Mouse (Mus musculus): ENCODE results near the gene Cbwd1. TPM values are rescaled to one million over a fixed set of nuclear protein-coding genes. Genes with fewer than 3 reads are reported as not detected.

The Cbwd1 gene
- polyA plus RNA-seq, 1 experiment from 2014 or later, result 24.2 TPM

GRCm38 (mm10) chr19:24990138-24990822 is 28.9 kb upstream of the Cbwd1 start:
- Histone ChIP-seq H3K27ac (no peak overlapping the region), H3K4me3 (replicated peaks) (no peak overlapping the region), H3K27me3 (no peaks in the 10 kb centered on the region), H3K9me3 (no peaks in the 10 kb centered on the region), H3K9ac (no peak overlapping the region), H3K4me2 (no peak overlapping the region), H3K36me3 (replicated peaks) (no peaks in the 10 kb centered on the region), H3K4me1 (no peaks in the 10 kb centered on the region)
- 78% methylated on average over 7 of the region's 7 CpGs for WGBS
- ATAC-seq (ENCODE audit: low FRiP score), result no peak

- Histone ChIP-seq H3K4me3 (replicated peaks) (no peak overlapping the region), H3K27me3 (no peaks in the 10 kb centered on the region), H3K4me1 (no peaks in the 10 kb centered on the region), H3K9me3 (no peaks in the 10 kb centered on the region), H3K36me3 (replicated peaks) (no peaks in the 10 kb centered on the region), H3K4me2 (no peak overlapping the region), H3K27ac (no peak overlapping the region), H3K9ac (no peak overlapping the region)
- WGBS, result 90% methylated on average over 5 of the region's 5 CpGs
- no peak for ATAC-seq (ENCODE audit: low FRiP score)
Measured at GRCm38 (mm10) chr19:24988831-24989230, 27.4 kb upstream of the Cbwd1 start.

- ATAC-seq (ENCODE audit: low FRiP score), result no peak
- Histone ChIP-seq H3K4me2 (no peak overlapping the region), H3K9ac (no peak overlapping the region), H3K4me1 (no peaks in the 10 kb centered on the region), H3K4me3 (replicated peaks) (no peak overlapping the region), H3K36me3 (replicated peaks) (no peaks in the 10 kb centered on the region), H3K9me3 (no peaks in the 10 kb centered on the region), H3K27ac (no peak overlapping the region), H3K27me3 (no peaks in the 10 kb centered on the region)
- 57% methylated on average over 4 of the region's 4 CpGs for WGBS
Measured at GRCm38 (mm10) chr19:24987355-24987754, 25.9 kb upstream of the Cbwd1 start.

GRCm38 (mm10) chr19:24985045-24985444 is 23.6 kb upstream of the Cbwd1 start:
- Histone ChIP-seq H3K27ac (no peak overlapping the region), H3K9me3 (no peaks in the 10 kb centered on the region), H3K36me3 (replicated peaks) (no peaks in the 10 kb centered on the region), H3K4me1 (no peaks in the 10 kb centered on the region), H3K4me3 (replicated peaks) (no peak overlapping the region), H3K27me3 (no peaks in the 10 kb centered on the region), H3K4me2 (no peak overlapping the region), H3K9ac (no peak overlapping the region)
- ATAC-seq (ENCODE audit: low FRiP score), result no peak
- WGBS, result 95% methylated on average over 2 of the region's 2 CpGs

- Histone ChIP-seq H3K36me3 (replicated peaks) (no peaks in the 10 kb centered on the region), H3K27me3 (no peaks in the 10 kb centered on the region), H3K4me2 (no peak overlapping the region), H3K4me1 (no peaks in the 10 kb centered on the region), H3K9ac (no peak overlapping the region), H3K4me3 (replicated peaks) (no peak overlapping the region), H3K27ac (no peak overlapping the region), H3K9me3 (no peaks in the 10 kb centered on the region)
- no peak for ATAC-seq (ENCODE audit: low FRiP score)
- 82% methylated on average over 7 of the region's 7 CpGs for WGBS
Measured at GRCm38 (mm10) chr19:24983857-24984498, 22.6 kb upstream of the Cbwd1 start.

GRCm38 (mm10) chr19:24983050-24983449 is 21.6 kb upstream of the Cbwd1 start:
- H3K9ac ChIP-seq, result no peak overlapping the region
- H3K4me1 ChIP-seq, result no peaks in the 10 kb centered on the region
- no peak for ATAC-seq (ENCODE audit: low FRiP score)
- H3K27me3 ChIP-seq, result no peaks in the 10 kb centered on the region
- H3K9me3 ChIP-seq, result no peaks in the 10 kb centered on the region
- 89% methylated on average over 4 of the region's 4 CpGs for WGBS
- H3K4me3 ChIP-seq (replicated peaks), result no peak overlapping the region
- no peak overlapping the region for H3K27ac ChIP-seq
- H3K36me3 ChIP-seq (replicated peaks), result no peaks in the 10 kb centered on the region
- no peak overlapping the region for H3K4me2 ChIP-seq

GRCm38 (mm10) chr19:24981294-24981693 is 19.9 kb upstream of the Cbwd1 start:
- H3K27me3 ChIP-seq, result no peaks in the 10 kb centered on the region
- H3K9ac ChIP-seq, result no peak overlapping the region
- H3K4me2 ChIP-seq, result no peak overlapping the region
- H3K9me3 ChIP-seq, result no peaks in the 10 kb centered on the region
- ATAC-seq (ENCODE audit: low FRiP score), result peak; percentile 63; the same call in 1 of the 2 replicates
- H3K4me1 ChIP-seq, result no peaks in the 10 kb centered on the region
- H3K36me3 ChIP-seq (replicated peaks), result no peaks in the 10 kb centered on the region
- H3K27ac ChIP-seq, result no peak overlapping the region
- no peak overlapping the region for H3K4me3 ChIP-seq (replicated peaks)
- 71% methylated on average over 8 of the region's 8 CpGs for WGBS

- Histone ChIP-seq H3K4me1 (no peaks in the 10 kb centered on the region), H3K36me3 (replicated peaks) (no peaks in the 10 kb centered on the region), H3K9me3 (no peaks in the 10 kb centered on the region), H3K9ac (no peak overlapping the region), H3K27me3 (no peaks in the 10 kb centered on the region), H3K27ac (no peak overlapping the region), H3K4me2 (no peak overlapping the region), H3K4me3 (replicated peaks) (no peak overlapping the region)
- no peak for ATAC-seq (ENCODE audit: low FRiP score)
- WGBS, result 91% methylated on average over 10 of the region's 10 CpGs
Measured at GRCm38 (mm10) chr19:24978852-24979842, 17.7 kb upstream of the Cbwd1 start.

GRCm38 (mm10) chr19:24977991-24978390 is 16.6 kb upstream of the Cbwd1 start:
- no peak for ATAC-seq (ENCODE audit: low FRiP score)
- 82% methylated on average over 11 of the region's 11 CpGs for WGBS
- Histone ChIP-seq H3K4me1 (no peaks in the 10 kb centered on the region), H3K9me3 (no peaks in the 10 kb centered on the region), H3K27ac (no peak overlapping the region), H3K9ac (no peak overlapping the region), H3K4me2 (no peak overlapping the region), H3K4me3 (replicated peaks) (no peak overlapping the region), H3K27me3 (no peaks in the 10 kb centered on the region), H3K36me3 (replicated peaks) (no peaks in the 10 kb centered on the region)

- 97% methylated on average over 3 of the region's 3 CpGs for WGBS
- no peak for ATAC-seq (ENCODE audit: low FRiP score)
- Histone ChIP-seq H3K4me1 (no peaks in the 10 kb centered on the region), H3K9ac (no peak overlapping the region), H3K9me3 (no peaks in the 10 kb centered on the region), H3K27me3 (no peaks in the 10 kb centered on the region), H3K27ac (no peak overlapping the region), H3K36me3 (replicated peaks) (no peaks in the 10 kb centered on the region), H3K4me2 (no peak overlapping the region), H3K4me3 (replicated peaks) (no peak overlapping the region)
Measured at GRCm38 (mm10) chr19:24972701-24973390, 11.4 kb upstream of the Cbwd1 start.

GRCm38 (mm10) chr19:24971307-24971706 is 9.9 kb upstream of the Cbwd1 start:
- ATAC-seq (ENCODE audit: low FRiP score), result no peak
- H3K4me1 ChIP-seq, result no peaks in the 10 kb centered on the region
- no peaks in the 10 kb centered on the region for H3K27me3 ChIP-seq
- no peak overlapping the region for H3K4me3 ChIP-seq (replicated peaks)
- H3K36me3 ChIP-seq (replicated peaks), result no peaks in the 10 kb centered on the region
- H3K9me3 ChIP-seq, result no peaks in the 10 kb centered on the region
- WGBS, result 88% methylated on average over 7 of the region's 7 CpGs
- no peak overlapping the region for H3K27ac ChIP-seq
- H3K4me2 ChIP-seq, result no peak overlapping the region
- no peak overlapping the region for H3K9ac ChIP-seq

- no peak overlapping the region for H3K4me3 ChIP-seq (replicated peaks)
- H3K27ac ChIP-seq, result no peak overlapping the region
- no peaks in the 10 kb centered on the region for H3K27me3 ChIP-seq
- H3K9ac ChIP-seq, result no peak overlapping the region
- H3K4me2 ChIP-seq, result no peak overlapping the region
- H3K36me3 ChIP-seq (replicated peaks), result no peaks in the 10 kb centered on the region
- no peak for ATAC-seq (ENCODE audit: low FRiP score)
- WGBS, result 88% methylated on average over 2 of the region's 2 CpGs
- H3K4me1 ChIP-seq, result no peaks in the 10 kb centered on the region
- no peaks in the 10 kb centered on the region for H3K9me3 ChIP-seq
Measured at GRCm38 (mm10) chr19:24966941-24967340, 5.5 kb upstream of the Cbwd1 start.

Data from forebrain, embryonic 12.5 days (tissue).